Mouse (Mus musculus) olfactory bulb, adult 2 months (tissue): ENCODE measurements around the gene Donson.

ENCODE experiments used
- CTCF ChIP-seq: fragments of 200-500 bp; IDR thresholded peaks from 2 replicates; pipeline ENCODE4 v1.5.1; 2012; ENCODE audit warnings: low read depth, mild to moderate bottlenecking, low read length, moderate library complexity; ENCODE audit not compliant: insufficient read depth
- POLR2A ChIP-seq: fragments of 200-500 bp; IDR thresholded peaks from 2 replicates; pipeline ENCODE4 v1.6.1; 2012; ENCODE audit warnings: mild to moderate bottlenecking, low read depth, low read length, moderate library complexity; ENCODE audit not compliant: insufficient read depth

DNA sequence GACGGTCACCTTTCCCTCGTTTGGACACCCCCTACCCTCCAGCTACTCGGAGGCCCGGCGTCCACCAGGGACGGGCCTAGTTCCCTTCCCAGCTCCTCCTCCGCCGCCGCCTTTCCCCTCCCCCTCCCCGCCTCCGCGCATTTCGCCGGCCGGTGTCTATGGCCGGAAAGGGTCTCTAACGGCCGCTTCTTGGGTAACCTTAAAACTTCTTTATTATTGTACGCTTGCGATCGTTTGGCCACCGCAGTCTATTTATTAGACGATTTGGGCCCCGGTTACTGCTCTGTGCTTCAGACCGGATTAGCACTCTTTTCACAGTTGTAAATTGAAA is 40.4 kb downstream of the Donson start:
- no peak for TF ChIP-seq CTCF
- TF ChIP-seq POLR2A = no peak
